Mouse (Mus musculus): ENCODE data around the gene Akirin1. TPM values are rescaled to one million over a fixed set of nuclear protein-coding genes. Genes with fewer than 3 reads are reported as not detected.

The Akirin1 gene
- polyA plus RNA-seq (2011; ENCODE audit: insufficient read depth, insufficient read length, low replicate concordance, missing spikeins): 11.8 and 13.1 TPM in 2 replicates

DNA sequence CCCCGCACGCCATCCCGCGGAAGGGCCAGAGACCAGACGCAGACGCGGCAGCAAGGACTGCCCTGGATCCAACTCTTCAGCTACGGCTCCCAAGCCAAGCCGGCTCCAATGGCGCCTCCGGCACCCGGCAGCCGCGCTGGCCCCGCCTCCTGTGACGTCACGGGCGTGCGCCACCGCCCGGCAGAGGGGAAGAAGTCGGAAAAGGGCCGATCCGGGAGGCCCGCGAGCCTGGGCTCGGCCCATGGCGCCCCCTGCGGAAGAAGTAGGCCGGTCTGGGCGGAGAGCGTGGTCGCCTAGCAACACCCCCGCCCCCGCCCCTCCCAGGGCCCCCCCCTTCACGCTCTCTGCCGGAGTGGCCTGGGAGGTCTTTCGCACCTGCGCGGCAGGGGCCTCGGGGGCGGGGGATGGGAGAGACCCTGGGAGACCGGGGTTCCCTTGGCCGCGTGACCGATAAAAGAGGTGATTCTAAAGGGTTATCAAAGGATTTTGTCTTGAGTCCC, at the start of gene Akirin1:
Akirin1 (minus strand) TSS at position 194 of the 500 bp plus-strand sequence.
- Histone ChIP-seq H3K4me3 (replicated peaks; ENCODE audit: control insufficient read depth, low read depth, low read length) (peak within 1 kb of the TSS; percentile 87), H3K27ac (ENCODE audit: control insufficient read depth, insufficient read depth, low read depth, low read length, poor library complexity) (peak within 1 kb of the TSS; percentile 87), H3K4me1 (ENCODE audit: control insufficient read depth, insufficient read depth, low read length) (no peaks in the 10 kb centered on the region; the same call in 1 of the 2 replicates)
- TF ChIP-seq POLR2A (IDR thresholded peaks at IDR 0.05; ENCODE audit: borderline replicate concordance, control insufficient read depth, low read depth, low read length) (peak; percentile 85; the same call in 1 of the 2 replicates), CTCF (IDR thresholded peaks at IDR 0.05; ENCODE audit: control insufficient read depth, insufficient read depth, low read length) (peak; percentile 44; the same call in 1 of the 2 replicates)
- under 1% methylated on average over 46 of the region's 46 CpGs for WGBS

GRCm38 (mm10) chr4:123797856-123798255, 47.7 kb upstream of the Akirin1 start:
- WGBS: 83% methylated on average over 7 of the region's 7 CpGs

DNA sequence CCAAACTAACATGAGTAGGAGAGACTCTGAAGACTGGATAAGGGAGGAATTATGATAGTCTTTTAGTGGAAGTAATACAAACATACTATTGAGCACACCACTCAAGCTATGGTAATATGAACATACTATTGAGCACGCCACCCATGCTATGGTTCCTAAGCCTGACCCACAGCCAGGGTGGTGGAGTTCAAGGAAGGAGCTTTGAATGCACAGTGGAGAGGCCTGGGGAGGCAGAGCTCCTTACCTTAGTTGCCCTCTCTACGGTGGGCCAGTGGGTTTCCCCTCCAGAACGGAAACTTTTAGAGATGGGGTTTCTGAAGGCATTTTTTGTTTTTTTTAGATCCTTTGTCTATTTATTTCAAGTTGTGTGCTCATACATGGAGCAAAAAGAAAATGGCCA, 47.3 kb upstream of the Akirin1 start:
- TF ChIP-seq CTCF (IDR thresholded peaks at IDR 0.05; ENCODE audit: control insufficient read depth, insufficient read depth, low read length) (no peak), POLR2A (IDR thresholded peaks at IDR 0.05; ENCODE audit: borderline replicate concordance, control insufficient read depth, low read depth, low read length) (no peak)
- Histone ChIP-seq H3K4me1 (ENCODE audit: control insufficient read depth, insufficient read depth, low read length) (no peaks in the 10 kb centered on the region), H3K4me3 (replicated peaks; ENCODE audit: control insufficient read depth, low read depth, low read length) (no peak overlapping the region), H3K27ac (ENCODE audit: control insufficient read depth, insufficient read depth, low read depth, low read length, poor library complexity) (no peak overlapping the region)
- WGBS: 78% methylated on average over 3 of the region's 3 CpGs

More at GRCm38 (mm10) chr4:123797856-123798255, 47.7 kb upstream of the Akirin1 start:
- no peaks in the 10 kb centered on the region for H3K4me1 ChIP-seq (ENCODE audit: control insufficient read depth, insufficient read depth, low read length)
- H3K4me3 ChIP-seq (replicated peaks; ENCODE audit: control insufficient read depth, low read depth, low read length): no peak overlapping the region
- TF ChIP-seq POLR2A (IDR thresholded peaks at IDR 0.05; ENCODE audit: borderline replicate concordance, control insufficient read depth, low read depth, low read length) (no peak), CTCF (IDR thresholded peaks at IDR 0.05; ENCODE audit: control insufficient read depth, insufficient read depth, low read length) (no peak)
- H3K27ac ChIP-seq (ENCODE audit: control insufficient read depth, insufficient read depth, low read depth, low read length, poor library complexity): no peak overlapping the region

DNA sequence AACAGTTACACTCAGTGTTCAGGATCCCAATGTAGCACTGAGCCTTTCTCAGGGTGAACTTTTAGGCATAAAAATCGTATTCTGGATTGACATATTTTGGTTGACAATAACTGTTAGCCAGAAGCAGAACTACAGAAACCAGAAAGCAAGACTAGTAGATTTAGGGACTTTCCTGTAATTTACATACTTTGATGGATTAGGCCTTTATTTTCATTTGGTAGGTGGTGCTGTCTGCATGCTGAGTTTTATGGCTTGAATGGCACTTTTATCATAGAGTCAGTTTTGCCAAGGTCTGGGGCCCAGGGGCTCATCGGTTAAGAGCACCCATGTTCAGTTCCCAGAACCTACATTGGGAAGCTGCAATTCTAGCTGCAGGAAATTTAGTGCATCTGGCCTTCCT, 44.9 kb upstream of the Akirin1 start:
- TF ChIP-seq POLR2A (IDR thresholded peaks at IDR 0.05; ENCODE audit: borderline replicate concordance, control insufficient read depth, low read depth, low read length) (no peak), CTCF (IDR thresholded peaks at IDR 0.05; ENCODE audit: control insufficient read depth, insufficient read depth, low read length) (no peak)
- WGBS: 50% methylated on average over 2 of the region's 2 CpGs
- Histone ChIP-seq H3K27ac (ENCODE audit: control insufficient read depth, insufficient read depth, low read depth, low read length, poor library complexity) (no peak overlapping the region), H3K4me1 (ENCODE audit: control insufficient read depth, insufficient read depth, low read length) (no peaks in the 10 kb centered on the region), H3K4me3 (replicated peaks; ENCODE audit: control insufficient read depth, low read depth, low read length) (no peak overlapping the region)

DNA sequence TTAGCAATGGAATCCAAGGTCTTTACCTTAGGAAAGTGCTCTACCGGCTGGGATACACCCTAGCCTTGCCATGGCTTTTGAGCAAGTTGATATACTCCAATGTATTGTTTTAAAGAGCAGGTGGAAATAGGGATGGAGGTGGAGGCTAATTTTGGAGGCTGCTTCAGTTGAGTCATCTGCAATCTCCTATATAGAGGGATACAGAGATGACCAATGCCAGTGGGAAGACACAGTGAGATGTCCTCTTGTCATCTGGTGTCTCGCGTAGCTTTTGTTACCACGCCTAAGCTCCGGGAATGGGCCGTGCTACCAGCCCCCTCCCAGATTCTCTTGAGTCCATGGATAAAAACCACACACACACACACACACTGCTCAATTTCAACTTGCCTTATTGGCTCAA, 43.0 kb upstream of the Akirin1 start:
- no peak overlapping the region for H3K4me3 ChIP-seq (replicated peaks; ENCODE audit: control insufficient read depth, low read depth, low read length)
- H3K27ac ChIP-seq (ENCODE audit: control insufficient read depth, insufficient read depth, low read depth, low read length, poor library complexity): no peak overlapping the region
- H3K4me1 ChIP-seq (ENCODE audit: control insufficient read depth, insufficient read depth, low read length): no peaks in the 10 kb centered on the region
- 94% methylated on average over 6 of the region's 6 CpGs for WGBS
- no peak for TF ChIP-seq CTCF (IDR thresholded peaks at IDR 0.05; ENCODE audit: control insufficient read depth, insufficient read depth, low read length)
- TF ChIP-seq POLR2A (IDR thresholded peaks at IDR 0.05; ENCODE audit: borderline replicate concordance, control insufficient read depth, low read depth, low read length): no peak

DNA sequence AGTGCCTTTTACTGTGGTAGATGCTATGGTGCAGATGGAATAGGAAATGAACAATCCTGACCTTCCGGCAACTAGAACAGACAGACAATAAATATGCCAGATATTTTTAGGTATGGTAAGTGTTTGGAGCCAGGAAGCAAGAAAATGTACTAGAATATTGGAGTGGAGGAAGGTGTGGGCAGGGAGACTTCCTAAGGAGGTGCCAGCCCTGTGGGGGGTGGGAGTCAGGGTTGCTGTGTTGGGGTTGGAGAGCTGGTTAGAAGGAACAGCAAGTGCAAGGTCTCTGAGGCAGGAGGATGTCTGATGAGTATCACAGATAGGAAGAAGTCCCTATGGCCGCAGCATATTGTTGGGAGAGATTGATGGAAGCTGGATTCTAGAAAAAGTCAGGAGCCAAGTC, 42.5 kb upstream of the Akirin1 start:
- H3K4me1 ChIP-seq (ENCODE audit: control insufficient read depth, insufficient read depth, low read length): no peaks in the 10 kb centered on the region
- TF ChIP-seq CTCF (IDR thresholded peaks at IDR 0.05; ENCODE audit: control insufficient read depth, insufficient read depth, low read length) (no peak), POLR2A (IDR thresholded peaks at IDR 0.05; ENCODE audit: borderline replicate concordance, control insufficient read depth, low read depth, low read length) (no peak)
- no peak overlapping the region for H3K4me3 ChIP-seq (replicated peaks; ENCODE audit: control insufficient read depth, low read depth, low read length)
- H3K27ac ChIP-seq (ENCODE audit: control insufficient read depth, insufficient read depth, low read depth, low read length, poor library complexity): no peak overlapping the region
- 48% methylated on average over 2 of the region's 2 CpGs for WGBS

DNA sequence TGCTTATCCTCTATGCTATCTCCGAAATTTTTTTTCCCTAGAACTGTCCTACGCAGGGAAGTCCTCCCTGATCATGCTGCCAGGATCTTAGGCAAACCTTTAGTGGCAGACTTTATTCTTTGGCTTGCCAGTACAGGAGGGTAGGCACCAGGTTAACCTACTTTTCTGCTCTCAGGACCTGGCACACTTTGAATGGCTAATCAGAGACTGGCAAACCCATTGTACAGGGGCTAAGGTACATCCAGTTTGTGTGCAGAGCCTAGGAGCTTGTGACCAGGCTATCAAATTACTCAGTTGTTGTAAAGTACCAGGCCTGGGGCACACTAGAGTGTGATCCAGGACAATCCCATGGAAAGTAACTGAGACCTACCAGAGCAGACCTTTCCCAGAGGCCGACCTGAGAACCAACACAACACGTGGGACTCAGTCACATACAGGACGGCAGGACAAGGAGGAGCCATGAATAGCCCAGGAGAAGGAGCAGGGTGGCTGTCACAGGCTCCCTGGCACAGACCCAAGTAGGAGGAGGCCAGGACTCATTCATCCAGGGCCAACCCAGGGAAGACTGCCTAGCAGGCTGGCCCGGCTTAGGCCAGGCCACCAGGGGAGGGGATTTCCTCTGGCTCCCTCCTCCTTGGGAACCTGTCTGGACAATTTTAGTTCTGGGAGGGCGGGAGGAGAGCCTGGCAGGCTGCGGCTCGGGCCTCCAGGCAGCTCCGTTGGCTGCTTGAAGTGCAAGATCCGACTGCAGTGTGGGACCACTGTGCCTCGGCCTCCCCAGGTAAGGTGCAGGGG, 37.2 kb upstream of the Akirin1 start, which contains the start of gene Rhbdl2:
Rhbdl2 (plus strand) TSS at position 684 of the 795 bp plus-strand sequence.
- Histone ChIP-seq H3K4me1 (ENCODE audit: control insufficient read depth, insufficient read depth, low read length) (no peaks in the 10 kb centered on the region), H3K27ac (ENCODE audit: control insufficient read depth, insufficient read depth, low read depth, low read length, poor library complexity) (no peak within 1 kb of the TSS), H3K4me3 (replicated peaks; ENCODE audit: control insufficient read depth, low read depth, low read length) (no peak within 1 kb of the TSS)
- TF ChIP-seq POLR2A (IDR thresholded peaks at IDR 0.05; ENCODE audit: borderline replicate concordance, control insufficient read depth, low read depth, low read length) (no peak), CTCF (IDR thresholded peaks at IDR 0.05; ENCODE audit: control insufficient read depth, insufficient read depth, low read length) (no peak)
- whole genome bisulfite sequencing: 63% methylated on average over 12 of the region's 12 CpGs

DNA sequence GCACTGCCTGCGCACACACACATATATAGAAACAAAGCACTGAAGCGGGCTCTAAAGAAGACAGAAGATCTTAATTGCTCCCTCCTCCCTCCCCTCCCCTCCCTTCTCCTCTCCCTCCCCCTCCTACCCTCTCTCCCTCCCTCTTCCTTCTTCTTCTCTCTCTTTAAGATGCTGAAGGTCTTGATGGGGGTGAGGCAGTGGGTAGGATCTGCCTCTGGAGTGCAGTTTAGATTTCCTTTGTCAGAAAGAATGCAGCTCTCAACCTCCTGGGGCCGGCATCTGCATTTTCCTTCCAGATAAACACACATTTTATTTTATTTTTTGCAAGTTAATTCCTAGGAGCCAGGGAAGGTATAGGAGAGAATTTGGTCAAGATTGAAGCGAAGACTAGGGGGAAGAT, 18.1 kb upstream of the Akirin1 start:
- H3K4me3 ChIP-seq (replicated peaks; ENCODE audit: control insufficient read depth, low read depth, low read length): no peak overlapping the region
- H3K4me1 ChIP-seq (ENCODE audit: control insufficient read depth, insufficient read depth, low read length): no peaks in the 10 kb centered on the region
- WGBS: 69% methylated on average over 4 of the region's 4 CpGs
- no peak for TF ChIP-seq CTCF (IDR thresholded peaks at IDR 0.05; ENCODE audit: control insufficient read depth, insufficient read depth, low read length)
- H3K27ac ChIP-seq (ENCODE audit: control insufficient read depth, insufficient read depth, low read depth, low read length, poor library complexity): no peak overlapping the region
